Mouse (Mus musculus) hindbrain, embryonic 11.5 days (tissue): Measurements from ENCODE around the gene Cdk19. TPM values are rescaled to one million over a fixed set of nuclear protein-coding genes. Genes with fewer than 3 reads are reported as not detected.

Experiments used
- ATAC-seq: fragments of 200-750 bp; cut with Nextera tagmentation; 2 replicates; pipeline ENCODE4 v1.8.0; 2017; ENCODE audit warnings: mild to moderate bottlenecking, moderate TSS enrichment, moderate library complexity; ENCODE audit not compliant: low FRiP score
- DNase-seq: peaks from one replicate; pipeline ENCODE4 v3.0.0-alpha.2; 2015; ENCODE audit warnings: low spot score
- H3K27ac ChIP-seq: fragments of 300-500 bp; sonication (generic); 2 replicates; pipeline ENCODE4 v1.5.1; 2014; ENCODE audit warnings: mild to moderate bottlenecking, low read depth, low read length
- H3K27me3 ChIP-seq: fragments of 300-500 bp; sonication (generic); 2 replicates; pipeline ENCODE4 v1.6.1; 2014; ENCODE audit warnings: mild to moderate bottlenecking, low read length, moderate library complexity, mixed read lengths; ENCODE audit not compliant: control insufficient read depth, insufficient read depth
- H3K36me3 ChIP-seq: fragments of 300-500 bp; sonication (generic); 2 replicates; pipeline ENCODE4 v1.6.1; 2014; ENCODE audit warnings: mild to moderate bottlenecking, low read length, moderate library complexity, mixed read lengths; ENCODE audit not compliant: control insufficient read depth, insufficient read depth
- H3K4me1 ChIP-seq: fragments of 300-500 bp; sonication (generic); replicated peaks from 2 replicates; pipeline ENCODE4 v1.6.1; 2014; ENCODE audit warnings: low read length, mixed read lengths; ENCODE audit not compliant: control insufficient read depth, insufficient read depth
- H3K4me2 ChIP-seq: fragments of 300-500 bp; sonication (generic); replicated peaks from 2 replicates; pipeline ENCODE4 v1.6.1; 2014; ENCODE audit warnings: mild to moderate bottlenecking, low read depth, low read length
- H3K4me3 ChIP-seq: fragments of 300-500 bp; sonication (generic); 2 replicates; pipeline ENCODE4 v1.5.1; 2014; ENCODE audit warnings: low read depth, low read length
- H3K9ac ChIP-seq: fragments of 300-500 bp; sonication (generic); 2 replicates; pipeline ENCODE4 v1.6.1; 2014; ENCODE audit warnings: low read depth, low read length
- H3K9me3 ChIP-seq: fragments of 300-500 bp; sonication (generic); 2 replicates; pipeline ENCODE4 v1.6.1; 2016; ENCODE audit warnings: low read length; ENCODE audit not compliant: control insufficient read depth
- WGBS: fragments of 180-500 bp; shearing (Covaris S2); extraction: QIAGEN DNeasy Blood & Tissue Kit; methylation state at CpG from one replicate; pipeline ENCODE4 v1.1.7; 2014; 5-methylcytosine and 5-hydroxymethylcytosine counted together
- polyA plus RNA-seq: library from polyadenylated mRNA; unstranded; fragments of >200 nt; fragmentation: Nextera tagmentation; extraction: Ambion mirVana; gene quantifications from 2 replicates; pipeline ENCODE4 v1.2.1, GENCODE M21; 2014

Cdk19 gene
- polyA plus RNA-seq, 1 experiment from 2014 or later, result 9.0 TPM

- no peak for DNase-seq
- no peak for ATAC-seq
- 56% methylated on average over 6 of the region's 6 CpGs for WGBS
- H3K9me3 ChIP-seq, result no peaks in the 10 kb centered on the region
- H3K27ac ChIP-seq, result no peak overlapping the region
- H3K4me2 ChIP-seq, result no peak overlapping the region
- H3K27me3 ChIP-seq, result no peaks in the 10 kb centered on the region
- H3K9ac ChIP-seq, result no peak overlapping the region
- no peak overlapping the region for H3K4me3 ChIP-seq
- no peaks in the 10 kb centered on the region for H3K36me3 ChIP-seq
- H3K4me1 ChIP-seq, result no peaks in the 10 kb centered on the region
Measured at GRCm38 (mm10) chr10:40309884-40310635, 29.3 kb upstream of the Cdk19 start.

GRCm38 (mm10) chr10:40312781-40313180, 26.6 kb upstream of the Cdk19 start:
- no peaks in the 10 kb centered on the region for H3K4me1 ChIP-seq
- H3K4me3 ChIP-seq, result no peak overlapping the region
- H3K27me3 ChIP-seq, result no peaks in the 10 kb centered on the region
- H3K9me3 ChIP-seq, result no peaks in the 10 kb centered on the region
- no peak overlapping the region for H3K4me2 ChIP-seq
- no peaks in the 10 kb centered on the region for H3K36me3 ChIP-seq
- no peak overlapping the region for H3K9ac ChIP-seq
- WGBS, result 82% methylated on average over 4 of the region's 4 CpGs
- no peak overlapping the region for H3K27ac ChIP-seq
- no peak for DNase-seq
- ATAC-seq, result no peak

- 60% methylated on average over 7 of the region's 7 CpGs for WGBS
- DNase-seq, result no peak
- H3K9me3 ChIP-seq, result no peaks in the 10 kb centered on the region
- H3K9ac ChIP-seq, result no peak overlapping the region
- H3K36me3 ChIP-seq, result no peaks in the 10 kb centered on the region
- no peak for ATAC-seq
- H3K4me3 ChIP-seq, result no peak overlapping the region
- H3K27ac ChIP-seq, result no peak overlapping the region
- no peaks in the 10 kb centered on the region for H3K4me1 ChIP-seq
- H3K4me2 ChIP-seq, result no peak overlapping the region
- no peaks in the 10 kb centered on the region for H3K27me3 ChIP-seq
Measured at GRCm38 (mm10) chr10:40316841-40317585, 22.4 kb upstream of the Cdk19 start.

GRCm38 (mm10) chr10:40320306-40320705, 19.1 kb upstream of the Cdk19 start:
- Histone ChIP-seq H3K27me3 (no peaks in the 10 kb centered on the region), H3K9me3 (no peaks in the 10 kb centered on the region), H3K36me3 (no peaks in the 10 kb centered on the region), H3K4me3 (no peak overlapping the region), H3K27ac (no peak overlapping the region), H3K9ac (no peak overlapping the region), H3K4me1 (no peaks in the 10 kb centered on the region), H3K4me2 (no peak overlapping the region)
- ATAC-seq, result no peak
- DNase-seq, result no peak
- WGBS, result 93% methylated on average over 10 of the region's 10 CpGs

- no peaks in the 10 kb centered on the region for H3K36me3 ChIP-seq
- H3K9ac ChIP-seq, result no peak overlapping the region
- H3K9me3 ChIP-seq, result no peaks in the 10 kb centered on the region
- H3K4me2 ChIP-seq, result no peak overlapping the region
- no peak for ATAC-seq
- no peak overlapping the region for H3K27ac ChIP-seq
- no peaks in the 10 kb centered on the region for H3K4me1 ChIP-seq
- no peak for DNase-seq
- no peak overlapping the region for H3K4me3 ChIP-seq
- H3K27me3 ChIP-seq, result no peaks in the 10 kb centered on the region
- WGBS, result 83% methylated on average over 9 of the region's 9 CpGs
Measured at GRCm38 (mm10) chr10:40328004-40328551, 11.3 kb upstream of the Cdk19 start.

- Histone ChIP-seq H3K36me3 (no peaks in the 10 kb centered on the region), H3K4me1 (no peaks in the 10 kb centered on the region), H3K27me3 (no peaks in the 10 kb centered on the region), H3K9me3 (no peaks in the 10 kb centered on the region), H3K27ac (no peak overlapping the region), H3K4me3 (no peak overlapping the region), H3K9ac (no peak overlapping the region), H3K4me2 (no peak overlapping the region)
- no peak for DNase-seq
- WGBS, result 72% methylated on average over 1 of the region's 1 CpGs
- ATAC-seq, result no peak
Measured at GRCm38 (mm10) chr10:40330262-40330661, 9.1 kb upstream of the Cdk19 start.

- 82% methylated on average over 6 of the region's 6 CpGs for WGBS
Measured at GRCm38 (mm10) chr10:40332864-40333263, 6.5 kb upstream of the Cdk19 start.

GRCm38 (mm10) chr10:40342036-40342435, 2.7 kb downstream of the Cdk19 start:
- Histone ChIP-seq H3K4me2 (no peak overlapping the region), H3K27me3 (no peaks in the 10 kb centered on the region), H3K9ac (no peak overlapping the region), H3K9me3 (no peaks in the 10 kb centered on the region), H3K27ac (no peak overlapping the region), H3K36me3 (no peaks in the 10 kb centered on the region), H3K4me1 (no peaks in the 10 kb centered on the region), H3K4me3 (no peak overlapping the region)
- WGBS, result 85% methylated on average over 4 of the region's 4 CpGs
- ATAC-seq, result no peak
- no peak for DNase-seq

More at GRCm38 (mm10) chr10:40332864-40333263, 6.5 kb upstream of the Cdk19 start:
- no peak overlapping the region for H3K27ac ChIP-seq
- no peak for ATAC-seq
- H3K27me3 ChIP-seq, result no peaks in the 10 kb centered on the region
- H3K4me1 ChIP-seq, result no peaks in the 10 kb centered on the region
- H3K36me3 ChIP-seq, result no peaks in the 10 kb centered on the region
- H3K9ac ChIP-seq, result no peak overlapping the region
- H3K4me2 ChIP-seq, result no peak overlapping the region
- H3K9me3 ChIP-seq, result no peaks in the 10 kb centered on the region
- no peak for DNase-seq
- no peak overlapping the region for H3K4me3 ChIP-seq
